Mouse (Mus musculus) activated CD4-positive, CD25-positive, alpha-beta regulatory T cell, adult 4 months (primary cell): Measurements from ENCODE around the gene Zfp12. TPM values are rescaled to one million over a fixed set of nuclear protein-coding genes. Genes with fewer than 3 reads are reported as not detected.
A peak's percentile ranks its signal among the peaks of the same experiment; 100 is the strongest.

Source experiments
- ATAC-seq: one replicate; pipeline ENCODE4 v1.8.0; 2017
- polyA plus RNA-seq, 2 experiments: library from polyadenylated mRNA; unstranded; fragments of 100-300 nt; shearing (Covaris generic); gene quantifications; one replicate each; pipeline ENCODE4 v1.2.1; 2017

The Zfp12 gene
- polyA plus RNA-seq, 2 experiments from 2014 or later, result 2.8 to 3.0 TPM

GRCm38 (mm10) chr5:143268985-143269362 lies 34.0 kb downstream of the Zfp12 start:
- ATAC-seq, result no peak

GRCm38 (mm10) chr5:143269363-143270150 lies 34.6 kb downstream of the Zfp12 start, which contains the start of gene Zfp316:
Gene Zfp316, minus strand, starts transcription at chr5:143270022.
- ATAC-seq, result peak; percentile 69

- ATAC-seq, result no peak
Measured at GRCm38 (mm10) chr5:143270151-143270519, 35.2 kb downstream of the Zfp12 start.

- ATAC-seq, result no peak
Measured at GRCm38 (mm10) chr5:143271642-143272041, 36.7 kb downstream of the Zfp12 start.

GRCm38 (mm10) chr5:143272108-143272507 lies 37.1 kb downstream of the Zfp12 start:
- no peak for ATAC-seq

- ATAC-seq, result no peak
Measured at GRCm38 (mm10) chr5:143272540-143273330, 37.8 kb downstream of the Zfp12 start.

GRCm38 (mm10) chr5:143275761-143276160 lies 40.8 kb downstream of the Zfp12 start:
- no peak for ATAC-seq

GRCm38 (mm10) chr5:143279247-143279646 lies 44.3 kb downstream of the Zfp12 start:
- ATAC-seq, result no peak

- ATAC-seq, result no peak
Measured at GRCm38 (mm10) chr5:143284762-143285161, 49.8 kb downstream of the Zfp12 start.

- no peak for ATAC-seq
Measured at GRCm38 (mm10) chr5:143287774-143288328, 52.9 kb downstream of the Zfp12 start.

GRCm38 (mm10) chr5:143288378-143288911 lies 53.5 kb downstream of the Zfp12 start:
- ATAC-seq, result no peak

- ATAC-seq, result no peak
Measured at GRCm38 (mm10) chr5:143289299-143289698, 54.3 kb downstream of the Zfp12 start.

- ATAC-seq, result no peak
Measured at GRCm38 (mm10) chr5:143292879-143293278, 57.9 kb downstream of the Zfp12 start.

GRCm38 (mm10) chr5:143293404-143293803 lies 58.4 kb downstream of the Zfp12 start, which contains the start of gene Zfp853:
Gene Zfp853, minus strand, starts transcription at chr5:143293623.
- ATAC-seq, result no peak

GRCm38 (mm10) chr5:143294862-143295261 lies 59.9 kb downstream of the Zfp12 start:
- no peak for ATAC-seq

- no peak for ATAC-seq
Measured at GRCm38 (mm10) chr5:143295330-143295729, 60.4 kb downstream of the Zfp12 start.

GRCm38 (mm10) chr5:143297986-143298385 lies 63.0 kb downstream of the Zfp12 start:
- ATAC-seq, result no peak

GRCm38 (mm10) chr5:143298391-143298790 lies 63.4 kb downstream of the Zfp12 start:
- ATAC-seq, result no peak

Other genes with a start within 250 kb of the Zfp12 start
- gene Rnf216, start 122.2 kb upstream of the Zfp12 start, polyA plus RNA-seq, result 10 to 100 TPM; 28.7 to 30.4 TPM
- not detected for gene Olfr718-ps1, start 87.6 kb upstream of the Zfp12 start, polyA plus RNA-seq
- gene Rbak, start 54.4 kb upstream of the Zfp12 start, polyA plus RNA-seq, result 1 to 10 TPM; 6.7 to 8.8 TPM
- gene Spdye4b, start 54.1 kb upstream of the Zfp12 start, polyA plus RNA-seq, result under 1 TPM in 1 of 2 experiments, not detected in 1; 0.29 TPM
- gene Spdye4a, start 8.3 kb upstream of the Zfp12 start, polyA plus RNA-seq, result not detected
- under 1 TPM; 0.19 to 0.25 TPM for gene Zfp316, start 34.9 kb downstream of the Zfp12 start, polyA plus RNA-seq
- gene Zfp853, start 58.5 kb downstream of the Zfp12 start, polyA plus RNA-seq, result not detected
- 1 to 10 TPM; 5.5 to 8.5 TPM for gene E130309D02Rik, start 80.2 kb downstream of the Zfp12 start, polyA plus RNA-seq
- 10 to 100 TPM; 63.7 to 68.0 TPM for gene Zdhhc4, start 94.1 kb downstream of the Zfp12 start, polyA plus RNA-seq
- gene Grid2ip, start 122.2 kb downstream of the Zfp12 start, polyA plus RNA-seq, result not detected
- 10 to 100 TPM; 71.0 to 76.8 TPM for gene Kdelr2, start 168.7 kb downstream of the Zfp12 start, polyA plus RNA-seq
- gene Daglb, start 229.4 kb downstream of the Zfp12 start, polyA plus RNA-seq, result 10 to 100 TPM in 1 of 2 experiments, 1 to 10 TPM in 1; 8.5 to 10.6 TPM